Mouse (Mus musculus) kidney, adult 2 months (tissue): Measurements from ENCODE around the gene Cstf2.

Experiments
- CTCF ChIP-seq: fragments of 200-500 bp; conservative IDR thresholded peaks from 2 replicates; pipeline ENCODE4 v1.5.1; 2011; ENCODE audit warnings: low read depth, mild to moderate bottlenecking, control low read depth, low read length, moderate library complexity, mixed read lengths; ENCODE audit not compliant: insufficient read depth, insufficient read length
- POLR2A ChIP-seq: fragments of 200-500 bp; IDR thresholded peaks from one replicate; pipeline ENCODE4 v1.6.1; 2011; ENCODE audit warnings: low read depth, low read length, control low read depth

DNA sequence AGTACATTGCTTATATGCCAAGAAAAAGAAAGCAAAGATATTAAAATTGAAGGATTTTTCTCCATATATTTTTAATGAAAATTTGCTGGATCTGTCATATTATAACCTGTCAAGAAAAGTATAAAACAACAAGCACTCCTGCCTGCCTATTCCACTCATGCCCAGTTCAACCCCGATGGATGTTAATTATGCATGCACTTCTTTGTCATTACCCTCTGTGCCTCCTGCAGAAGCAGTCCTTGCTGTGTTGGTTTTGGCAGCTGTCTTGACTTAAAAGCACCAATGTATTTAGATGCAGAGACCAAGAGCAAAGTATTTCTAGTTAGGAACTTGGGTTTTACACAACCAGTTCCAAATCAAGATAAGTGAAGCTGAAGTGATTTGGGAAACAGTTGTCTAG lies 26.5 kb downstream of the Cstf2 start:
- TF ChIP-seq CTCF, result no peak
- no peak for TF ChIP-seq POLR2A
